Comparison of ENCODE assay signal across 8 mouse cellular contexts in the genomic region with DNA sequence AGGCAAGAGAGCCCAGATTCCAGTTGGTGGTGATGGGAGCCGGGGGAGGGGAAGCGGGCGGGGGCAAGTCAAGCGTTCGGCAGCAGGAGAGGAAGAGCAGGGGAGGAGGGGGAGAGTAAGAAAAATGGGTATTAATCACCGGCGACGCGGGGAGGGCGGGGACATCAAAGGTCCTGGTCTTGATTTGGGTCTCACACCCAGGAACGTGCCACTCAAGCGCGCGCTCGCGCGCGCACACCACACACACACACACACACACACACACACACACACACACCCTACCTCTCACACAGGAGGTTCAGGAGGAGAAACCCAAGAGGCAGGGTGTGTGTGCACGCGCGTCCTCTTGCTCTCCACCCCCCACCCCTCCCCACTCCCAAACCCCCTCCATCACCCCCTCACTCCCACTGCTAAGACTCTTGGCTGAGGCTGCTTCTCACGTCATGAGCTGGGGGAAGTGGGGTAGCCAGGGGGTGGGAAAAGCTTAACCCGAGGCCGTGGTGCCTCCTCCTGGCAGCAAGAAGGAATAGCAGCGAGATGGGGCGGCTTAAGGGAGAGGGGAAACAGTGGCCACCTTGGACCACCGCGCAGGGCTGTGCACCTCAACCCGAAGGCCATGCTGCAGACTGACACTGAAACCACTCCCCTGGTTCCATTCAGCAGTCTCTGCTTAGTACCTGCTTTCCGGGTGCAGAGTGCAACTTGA. TPM values are rescaled to one million over a fixed set of nuclear protein-coding genes. Genes with fewer than 3 reads are reported as not detected.
DNase-seq lines count a peak whose midpoint lies in the region; ATAC-seq and TF ChIP-seq lines count a peak whose summit lies in the region.

TSS of gene Grin2b (minus strand) at position 321 of the 706 bp plus-strand sequence.

- no peaks in the 10 kb centered on the region for H3K36me3 ChIP-seq in heart, adult 2 months (ENCODE audit: control insufficient read depth, insufficient read depth, low read length)
- H3K36me3 ChIP-seq in forebrain, postnatal 0 days (ENCODE audit: insufficient read depth): no peaks in the 10 kb centered on the region
- no peaks in the 10 kb centered on the region for H3K36me3 ChIP-seq in stomach, embryonic 15.5 days

- TF ChIP-seq POLR2A in heart, adult 2 months (IDR thresholded peaks at IDR 0.05; ENCODE audit: insufficient read depth, low read depth, low read length): no peak

- no peak within 1 kb of the TSS for H3K9ac ChIP-seq in heart, adult 2 months (ENCODE audit: low read depth, low read length)
- H3K9ac ChIP-seq in forebrain, postnatal 0 days: peak within 1 kb of the TSS; percentile 92
- H3K9ac ChIP-seq in stomach, embryonic 15.5 days: no peak within 1 kb of the TSS

- intact Hi-C loops in heart, adult 2 months (cut with DNase I): no loop called here
- intact Hi-C loops in heart, postnatal 36 days (cut with DNase I): no loop called here

- H3K4me2 ChIP-seq in forebrain, postnatal 0 days (ENCODE audit: low read depth): peak within 1 kb of the TSS; percentile 51
- peak within 1 kb of the TSS; percentile 90 for H3K4me2 ChIP-seq in stomach, embryonic 15.5 days

- H3K9me3 ChIP-seq in forebrain, postnatal 0 days (ENCODE audit: low read length): no peaks in the 10 kb centered on the region
- H3K9me3 ChIP-seq in stomach, embryonic 15.5 days: no peaks in the 10 kb centered on the region

- 2% methylated on average over 25 of the region's 30 CpGs for WGBS in heart, adult 2 months
- 1% methylated on average over 27 of the region's 30 CpGs for WGBS in forebrain, postnatal 0 days
- WGBS in stomach, embryonic 15.5 days: 3% methylated on average over 28 of the region's 30 CpGs

- no peaks in the 10 kb centered on the region for H3K4me1 ChIP-seq in heart, adult 2 months (ENCODE audit: control insufficient read depth, insufficient read depth, low read length)
- H3K4me1 ChIP-seq in forebrain, postnatal 0 days (ENCODE audit: insufficient read depth): no peaks in the 10 kb centered on the region; the same call in 1 of the 2 replicates
- peaks cover 12% of the 10 kb centered on the region; the same call in 1 of the 2 replicates for H3K4me1 ChIP-seq in stomach, embryonic 15.5 days

- no peak within 1 kb of the TSS for H3K4me3 ChIP-seq in heart, adult 2 months
- H3K4me3 ChIP-seq in forebrain, postnatal 0 days (ENCODE audit: low read depth, low read length): peak within 1 kb of the TSS; percentile 64
- peak within 1 kb of the TSS; percentile 39 for H3K4me3 ChIP-seq in stomach, embryonic 15.5 days (replicated peaks)

- peak; percentile 89 for ATAC-seq in forebrain, postnatal 0 days
- ATAC-seq in stomach, embryonic 15.5 days (ENCODE audit: insufficient read depth, low FRiP score, low read depth): peak; percentile 47; the same call in 1 of the 2 replicates
- no peak for ATAC-seq in activated CD4-positive, CD25-positive, alpha-beta regulatory T cell, adult 4 months

- H3K27ac ChIP-seq in heart, adult 2 months: no peak within 1 kb of the TSS
- peak within 1 kb of the TSS; percentile 95 for H3K27ac ChIP-seq in forebrain, postnatal 0 days (ENCODE audit: low read depth, low read length)
- no peak within 1 kb of the TSS for H3K27ac ChIP-seq in stomach, embryonic 15.5 days

- no peak for TF ChIP-seq EP300 in heart, adult 2 months (IDR thresholded peaks at IDR 0.05; ENCODE audit: insufficient read depth, low read depth, low read length)

- H3K79me2 ChIP-seq in heart, adult 2 months (replicated peaks; ENCODE audit: control insufficient read depth, insufficient read depth, low read length): no peaks in the 10 kb centered on the region

- DNase-seq in heart, adult 2 months: no peak
- DNase-seq in heart, postnatal 36 days: no peak
- peak; percentile 78 for DNase-seq in ZHBTc4 (ENCODE audit: low read depth, low spot score)
- peak; percentile 92 for DNase-seq in forebrain, postnatal 0 days
- DNase-seq in layer of hippocampus, postnatal 10 days (ENCODE audit: low spot score in 2 of 2): peak; percentile 81 to 83
- DNase-seq in lung, postnatal 4 days: peak; percentile 9 to 23

- peak; percentile 20; the same call in 1 of the 2 replicates for TF ChIP-seq CTCF in heart, adult 2 months (IDR thresholded peaks at IDR 0.05)
- peak; percentile 88 for TF ChIP-seq CTCF in forebrain, postnatal 0 days (IDR thresholded peaks at IDR 0.05; ENCODE audit: low read depth)

- peaks cover 6% of the 10 kb centered on the region for H3K27me3 ChIP-seq in heart, adult 2 months (ENCODE audit: control insufficient read depth, insufficient read depth, low read length)
- H3K27me3 ChIP-seq in forebrain, postnatal 0 days (ENCODE audit: insufficient read depth, low read length): no peaks in the 10 kb centered on the region
- peaks cover 33% of the 10 kb centered on the region for H3K27me3 ChIP-seq in stomach, embryonic 15.5 days (replicated peaks)

RNA-seq across cellular contexts. Expression of gene Grin2b, which starts in this region (rescaled TPM):
- not detected for total RNA-seq in heart, adult 2 months (2021)
- under 0.01 and 0.02 TPM in 2 replicates for polyA plus RNA-seq in heart, adult 2 months (2012; rRNA removed)
- not detected for total RNA-seq in heart, postnatal 36 days (2021)
- 57.9 and 66.6 TPM in 2 replicates for total RNA-seq in forebrain, postnatal 0 days (2014; rRNA removed)
- 62.5 and 102 TPM in 2 replicates for polyA plus RNA-seq in forebrain, postnatal 0 days (2015; fragmentation: Nextera tagmentation; extraction: Ambion mirVana)
- 100 to 1,000 TPM; 341 to 375 TPM for total RNA-seq in layer of hippocampus, postnatal 10 days (2021)
- 0.83 and 0.84 TPM in 2 replicates for polyA plus RNA-seq in stomach, embryonic 15.5 days (2015; fragmentation: Nextera tagmentation; extraction: Ambion mirVana)
- polyA plus RNA-seq in activated CD4-positive, CD25-positive, alpha-beta regulatory T cell, adult 4 months (2017; shearing (Covaris generic)): under 1 TPM in 1 of 2 experiments, not detected in 1; 0.09 TPM

Comparison
In these comparisons a context has a peak if more than half of its experiments do, and no peak if none do; other contexts are left out.
1. RNA of gene Grin2b (total RNA-seq): 341 to 375 TPM in layer of hippocampus, postnatal 10 days and 57.9 to 66.6 TPM in forebrain, postnatal 0 days; not detected in heart, adult 2 months and not detected in heart, postnatal 36 days; every median in the first group is over 10 times any median in the second.
2. RNA of gene Grin2b (polyA plus RNA-seq): 62.5 to 102 TPM in forebrain, postnatal 0 days; 0.83 to 0.84 TPM in stomach, embryonic 15.5 days, 0.09 TPM in activated CD4-positive, CD25-positive, alpha-beta regulatory T cell, adult 4 months and under 0.01 to 0.02 TPM in heart, adult 2 months; every median in the first group is over 10 times any median in the second.
3. Peak in ATAC-seq, H3K4me3 ChIP-seq and H3K4me2 ChIP-seq in stomach, embryonic 15.5 days; RNA of the gene not detected or under 1 TPM.
4. DNase-seq: peak in ZHBTc4 (single experiment), forebrain, postnatal 0 days (single experiment), layer of hippocampus, postnatal 10 days (2 of 2) and lung, postnatal 4 days (2 of 2); none in heart, adult 2 months (0 of 2) and heart, postnatal 36 days (0 of 2).